Mouse (Mus musculus) CH12.LX (cell line): ENCODE data around the gene Ralgps2. TPM values are rescaled to one million over a fixed set of nuclear protein-coding genes. Genes with fewer than 3 reads are reported as not detected.
A peak's percentile ranks its signal among the peaks of the same experiment; 100 is the strongest.

Experiments used
- DNase-seq: peaks from one replicate; pipeline ENCODE4 v3.0.0-alpha.2; 2013; ENCODE audit errors: extremely low read depth
- H3K27ac ChIP-seq: 2 replicates; pipeline ENCODE4 v1.5.1; 2012; ENCODE audit warnings: low read depth, mild to moderate bottlenecking, control low read depth, moderate library complexity; ENCODE audit not compliant: insufficient read depth
- H3K27me3 ChIP-seq: replicated peaks from 2 replicates; pipeline ENCODE3; 2012; ENCODE audit warnings: inconsistent platforms
- H3K36me3 ChIP-seq, 2 experiments: replicated peaks in 1 of 2; 2 replicates each; pipeline versions ENCODE3 to v1.6.1; 2012; ENCODE audit warnings: inconsistent platforms in 1 of 2, low read length in 1 of 2, mild to moderate bottlenecking in 1 of 2, mixed read lengths in 1 of 2, moderate library complexity in 1 of 2; ENCODE audit not compliant: control insufficient read depth in 1 of 2, insufficient read depth in 1 of 2
- H3K4me1 ChIP-seq, 2 experiments: 2 replicates each; pipeline ENCODE4 v1.6.1; 2012; ENCODE audit warnings: inconsistent platforms in 1 of 2, moderate library complexity in 1 of 2; ENCODE audit not compliant: insufficient read depth in 2 of 2, control insufficient read depth in 1 of 2
- H3K4me2 ChIP-seq: 2 replicates; pipeline ENCODE4 v1.6.1; 2012; ENCODE audit warnings: low read depth, mild to moderate bottlenecking, control low read depth; ENCODE audit not compliant: poor library complexity, insufficient read depth, severe bottlenecking
- H3K4me3 ChIP-seq, 3 experiments: fragments of 150-350 bp in 1 of 3; sonication (generic) in 1 of 3; replicated peaks in 1 of 3; 2 replicates each; pipeline versions ENCODE3 to v1.5.1; 2011 to 2012; ENCODE audit warnings: low read depth in 2 of 3, low read length in 2 of 3, mild to moderate bottlenecking in 2 of 3, moderate library complexity in 2 of 3, control low read depth in 1 of 3, improper control_type of control experiment in 1 of 3, inconsistent platforms in 1 of 3, mixed read lengths in 1 of 3; ENCODE audit not compliant: poor library complexity in 1 of 3
- H3K79me2 ChIP-seq: replicated peaks from 2 replicates; pipeline ENCODE4 v1.6.1; 2012; ENCODE audit warnings: mild to moderate bottlenecking, moderate library complexity; ENCODE audit not compliant: control insufficient read depth, poor library complexity, insufficient read depth, severe bottlenecking; ENCODE audit errors: extremely low read depth
- H3K9ac ChIP-seq: 2 replicates; pipeline ENCODE4 v1.6.1; 2012; ENCODE audit warnings: low read depth, mild to moderate bottlenecking, control low read depth, moderate library complexity; ENCODE audit not compliant: insufficient read depth
- H3K9me3 ChIP-seq: replicated peaks from 2 replicates; pipeline ENCODE3; 2012; ENCODE audit warnings: low read length, inconsistent platforms, mixed read lengths
- CHD1 ChIP-seq: IDR thresholded peaks from 2 replicates; pipeline ENCODE4 v1.6.1; 2012; ENCODE audit warnings: low read depth, low read length, improper control_type of control experiment, inconsistent platforms
- CTCF ChIP-seq, 2 experiments: IDR thresholded peaks in 1 of 2; conservative IDR thresholded peaks in 1 of 2; 2 replicates each; pipeline ENCODE4 v1.5.1; 2011 to 2012; ENCODE audit warnings: low read depth in 2 of 2, low read length in 2 of 2, improper control_type of control experiment in 1 of 2, inconsistent platforms in 1 of 2, mild to moderate bottlenecking in 1 of 2, moderate library complexity in 1 of 2
- EP300 ChIP-seq: IDR thresholded peaks from 2 replicates; pipeline ENCODE4 v1.6.1; 2011; ENCODE audit warnings: low read length, improper control_type of control experiment
- GABPA ChIP-seq: IDR thresholded peaks from 2 replicates; pipeline ENCODE4 v1.6.1; 2012; ENCODE audit warnings: low read depth, low read length, improper control_type of control experiment, inconsistent platforms; ENCODE audit not compliant: insufficient replicate concordance
- HCFC1 ChIP-seq: IDR thresholded peaks from 2 replicates; pipeline ENCODE4 v1.6.1; 2012; ENCODE audit warnings: low read depth, mild to moderate bottlenecking, inconsistent platforms, low read length, improper control_type of control experiment
- IRF4 ChIP-seq: IDR thresholded peaks from 2 replicates; pipeline ENCODE4 v1.6.1; 2014; ENCODE audit warnings: low read depth, mild to moderate bottlenecking, inconsistent platforms, low read length, improper control_type of control experiment
- JUN ChIP-seq: IDR thresholded peaks from 2 replicates; pipeline ENCODE4 v1.6.1; 2011; ENCODE audit warnings: low read depth, mild to moderate bottlenecking, low read length, improper control_type of control experiment, moderate library complexity; ENCODE audit not compliant: insufficient read depth
- JUND ChIP-seq: conservative IDR thresholded peaks from 2 replicates; pipeline ENCODE4 v1.6.1; 2011; ENCODE audit warnings: low read depth, low read length, improper control_type of control experiment
- MAFK ChIP-seq: IDR thresholded peaks from 2 replicates; pipeline ENCODE4 v1.6.1; 2011; ENCODE audit warnings: low read length, improper control_type of control experiment; ENCODE audit not compliant: insufficient replicate concordance
- MAX ChIP-seq: IDR thresholded peaks from 2 replicates; pipeline ENCODE4 v1.6.1; 2011; ENCODE audit warnings: low read length, improper control_type of control experiment
- MEF2A ChIP-seq: IDR thresholded peaks from 2 replicates; pipeline ENCODE4 v1.6.1; 2014; ENCODE audit warnings: low read depth, mild to moderate bottlenecking, inconsistent platforms, low read length, improper control_type of control experiment, borderline replicate concordance
- MXI1 ChIP-seq: IDR thresholded peaks from 2 replicates; pipeline ENCODE4 v1.6.1; 2011; ENCODE audit warnings: mild to moderate bottlenecking, low read depth, low read length, improper control_type of control experiment
- MYC ChIP-seq: IDR thresholded peaks from 2 replicates; pipeline ENCODE4 v1.6.1; 2011; ENCODE audit warnings: low read depth, mild to moderate bottlenecking, improper control_type of control experiment, low read length
- PAX5 ChIP-seq: IDR thresholded peaks from 2 replicates; pipeline ENCODE4 v1.6.1; 2012; ENCODE audit warnings: low read length, inconsistent platforms, mixed read lengths
- RAD21 ChIP-seq: IDR thresholded peaks from 2 replicates; pipeline ENCODE4 v1.6.1; 2011; ENCODE audit warnings: low read depth, mild to moderate bottlenecking, low read length, improper control_type of control experiment, moderate library complexity
- RCOR1 ChIP-seq: conservative IDR thresholded peaks from 2 replicates; pipeline ENCODE4 v1.6.1; 2012; ENCODE audit warnings: low read depth, mild to moderate bottlenecking, inconsistent platforms, low read length, improper control_type of control experiment
- SIN3A ChIP-seq: IDR thresholded peaks from 2 replicates; pipeline ENCODE4 v1.6.1; 2012; ENCODE audit warnings: low read length, improper control_type of control experiment, inconsistent platforms
- SMC3 ChIP-seq: IDR thresholded peaks from 2 replicates; pipeline ENCODE4 v1.6.1; 2011; ENCODE audit warnings: low read depth, low read length, improper control_type of control experiment
- USF1 ChIP-seq: IDR thresholded peaks from 2 replicates; pipeline ENCODE4 v1.6.1; 2014; ENCODE audit warnings: low read depth, mild to moderate bottlenecking, inconsistent platforms, low read length, improper control_type of control experiment
- ZMIZ1 ChIP-seq: IDR thresholded peaks from 2 replicates; pipeline ENCODE4 v1.6.1; 2012; ENCODE audit warnings: low read depth, mild to moderate bottlenecking, inconsistent platforms, low read length, improper control_type of control experiment
- dilution Hi-C: fragments of 300-500 bp; cut with MboI; formaldehyde crosslinking; loops from 2 replicates; pipeline ENCODE4 v1.14.3; 2020; ENCODE audit warnings: low sequenced_read_pairs; ENCODE audit not compliant: extremely low pct_unique_long_range_greater_than_20kb, extremely low pct_ligation_motif_present
- in situ Hi-C: fragments of 300-500 bp; cut with MboI; formaldehyde crosslinking; loops from 3 replicates; pipeline ENCODE4 v1.14.3; 2019; ENCODE audit warnings: low sequenced_read_pairs, low pct_ligation_motif_present, low pct_unique_long_range_greater_than_20kb, mixed read lengths
- polyA plus RNA-seq: library from polyadenylated mRNA; unstranded; fragments of >175 nt; gene quantifications from 2 replicates; pipeline ENCODE4 v1.2.1, GENCODE M21; 2012; ENCODE audit warnings: low read depth; ENCODE audit not compliant: insufficient read length
- total RNA-seq, 2 experiments: library from RNA; depleted of rRNA; stranded (reverse); fragments of 300-350 nt in 1 of 2; fragments of >200 nt in 1 of 2; gene quantifications; 2 replicates each; pipeline ENCODE4 v1.2.3; 2012 to 2014

Gene Ralgps2
- total and polyA plus RNA-seq, 3 experiments: 65.1 to 149 (median 133) TPM

DNA sequence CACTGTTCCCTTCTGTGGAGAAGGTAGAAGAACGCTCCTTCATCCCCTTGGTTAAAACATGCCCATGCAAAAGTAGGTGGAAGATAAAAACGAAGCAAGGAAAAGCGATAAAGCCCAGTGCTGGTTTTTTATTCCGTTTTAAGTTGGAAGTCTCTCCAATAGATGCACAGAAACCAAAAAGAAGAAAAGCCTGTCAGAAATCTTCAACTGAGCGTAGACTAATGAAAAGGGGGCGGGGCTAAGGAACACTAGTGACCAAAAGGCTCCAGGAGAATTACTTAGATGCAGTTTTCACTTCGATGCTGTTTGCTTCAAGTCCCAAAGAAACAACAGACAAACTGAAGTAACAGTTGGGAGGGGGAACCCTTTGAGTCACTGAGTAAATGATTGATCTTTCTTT is 1.2 kb upstream of the Ralgps2 start:
- peak overlapping the region; percentile 90 for H3K4me2 ChIP-seq

DNA sequence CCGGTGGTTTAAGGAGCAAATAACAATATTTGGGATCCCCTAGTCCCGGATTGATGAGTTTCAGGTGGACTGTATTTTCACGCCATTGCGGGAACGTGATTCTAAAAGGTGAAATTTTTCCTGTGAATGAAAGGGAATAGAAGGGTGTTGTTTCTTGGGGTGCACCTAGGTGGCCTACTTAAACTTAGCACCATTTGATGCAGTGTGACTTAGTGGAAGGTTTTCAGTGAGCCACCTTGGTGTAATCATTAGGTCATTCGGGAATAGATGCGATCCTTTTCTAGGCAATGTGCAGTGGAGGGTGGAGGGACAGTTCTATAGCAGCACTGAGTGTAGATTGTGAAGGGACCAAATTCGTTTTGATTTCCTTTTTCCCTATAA is 706 bp upstream of the Ralgps2 start:
- TF ChIP-seq MEF2A (0 out of 2 replicates have a peak, but pooled peaks have one; percentile 4), GABPA (no peak), SIN3A (peak; percentile 44; the same call in 1 of the 2 replicates), SMC3 (0 out of 2 replicates have a peak, but pooled peaks have one; percentile 10), CHD1 (0 out of 2 replicates have a peak, but pooled peaks have one; percentile 42), CTCF (conservative IDR thresholded peaks at IDR 0.05 in 1 of 2, IDR thresholded peaks at IDR 0.05 in 1 of 2; ENCODE audit: low read depth in 2 of 2, low read length in 2 of 2) (peak in 1 of 2 experiments; percentile 43; a peak in 2 of 4 replicates), JUND (no peak), RCOR1 (no peak), JUN (no peak), MYC (peak; percentile 39; the same call in 1 of the 2 replicates), MXI1 (peak; percentile 6; the same call in 1 of the 2 replicates)
- no peaks in the 10 kb centered on the region for H3K9me3 ChIP-seq
- H3K4me3 ChIP-seq: peak overlapping the region; percentile 68 to 97 (median 94)
- DNase-seq: no peak
- H3K27me3 ChIP-seq: no peaks in the 10 kb centered on the region
- H3K27ac ChIP-seq: peak overlapping the region; percentile 96
- H3K9ac ChIP-seq: peak overlapping the region; percentile 98
- H3K4me1 ChIP-seq: peaks cover 0 to 23% of the 10 kb centered on the region in 2 experiments; a peak in 2 of 4 replicates
- in situ Hi-C loops: no loop called here
- peaks cover 58% of the 10 kb centered on the region for H3K79me2 ChIP-seq
- dilution Hi-C loops: no loop called here
- peaks cover 0 to 4% of the 10 kb centered on the region in 2 experiments for H3K36me3 ChIP-seq
- H3K4me2 ChIP-seq: peak overlapping the region; percentile 90

More for the DNA sequence above, 1.2 kb upstream of the Ralgps2 start:
- Histone ChIP-seq H3K27me3 (no peaks in the 10 kb centered on the region), H3K27ac (peak overlapping the region; percentile 96), H3K4me1 (peaks cover 0 to 21% of the 10 kb centered on the region in 2 experiments; a peak in 2 of 4 replicates), H3K9me3 (no peaks in the 10 kb centered on the region), H3K79me2 (peaks cover 54% of the 10 kb centered on the region), H3K36me3 (no peaks in the 10 kb centered on the region), H3K9ac (peak overlapping the region; percentile 98), H3K4me3 (peak overlapping the region; percentile 68 to 97 (median 94))
- dilution Hi-C loops: no loop called here
- TF ChIP-seq MAFK (no peak), EP300 (no peak), USF1 (no peak), HCFC1 (no peak), MXI1 (no peak), ZMIZ1 (no peak), RAD21 (no peak), PAX5 (no peak), CHD1 (no peak), JUN (no peak), MAX (no peak), IRF4 (no peak)
- no peak for DNase-seq
- in situ Hi-C loops: no loop called here
